Mouse (Mus musculus): ENCODE results near the gene Ddx58. TPM values are rescaled to one million over a fixed set of nuclear protein-coding genes. Genes with fewer than 3 reads are reported as not detected.

The Ddx58 gene
- polyA plus RNA-seq, 1 experiment from 2014 or later: 22.6 TPM

GRCm38 (mm10) chr4:40234256-40234655 lies 5.4 kb downstream of the Ddx58 start:
- no peak for DNase-seq (ENCODE audit: low spot score)

- no peak for DNase-seq (ENCODE audit: low spot score)
Measured at GRCm38 (mm10) chr4:40233062-40233664, 6.5 kb downstream of the Ddx58 start.

- DNase-seq (ENCODE audit: low spot score): no peak
Measured at GRCm38 (mm10) chr4:40229723-40230122, 9.9 kb downstream of the Ddx58 start.

- no peak for DNase-seq (ENCODE audit: low spot score)
Measured at GRCm38 (mm10) chr4:40227886-40228285, 11.7 kb downstream of the Ddx58 start.

GRCm38 (mm10) chr4:40227131-40227530 lies 12.5 kb downstream of the Ddx58 start:
- no peak for DNase-seq (ENCODE audit: low spot score)

GRCm38 (mm10) chr4:40226095-40226494 lies 13.5 kb downstream of the Ddx58 start:
- no peak for DNase-seq (ENCODE audit: low spot score)

- no peak for DNase-seq (ENCODE audit: low spot score)
Measured at GRCm38 (mm10) chr4:40221876-40222585, 17.6 kb downstream of the Ddx58 start.

- no peak for DNase-seq (ENCODE audit: low spot score)
Measured at GRCm38 (mm10) chr4:40221004-40221760, 18.4 kb downstream of the Ddx58 start.

- DNase-seq (ENCODE audit: low spot score): no peak
Measured at GRCm38 (mm10) chr4:40220437-40220836, 19.2 kb downstream of the Ddx58 start.

GRCm38 (mm10) chr4:40218382-40218781 lies 21.2 kb downstream of the Ddx58 start:
- peak; percentile 66 for DNase-seq (ENCODE audit: low spot score)

GRCm38 (mm10) chr4:40217910-40218309 lies 21.7 kb downstream of the Ddx58 start:
- DNase-seq (ENCODE audit: low spot score): no peak

- DNase-seq (ENCODE audit: low spot score): no peak
Measured at GRCm38 (mm10) chr4:40212177-40212576, 27.5 kb downstream of the Ddx58 start.

GRCm38 (mm10) chr4:40207701-40208100 lies 31.9 kb downstream of the Ddx58 start:
- no peak for DNase-seq (ENCODE audit: low spot score)

- no peak for DNase-seq (ENCODE audit: low spot score)
Measured at GRCm38 (mm10) chr4:40205231-40205903, 34.3 kb downstream of the Ddx58 start.

- DNase-seq (ENCODE audit: low spot score): no peak
Measured at GRCm38 (mm10) chr4:40204374-40204773, 35.3 kb downstream of the Ddx58 start.

- DNase-seq (ENCODE audit: low spot score): no peak
Measured at GRCm38 (mm10) chr4:40202205-40202604, 37.4 kb downstream of the Ddx58 start.

- DNase-seq (ENCODE audit: low spot score): no peak
Measured at GRCm38 (mm10) chr4:40195336-40195735, 44.3 kb downstream of the Ddx58 start.

GRCm38 (mm10) chr4:40193461-40193860 lies 46.2 kb downstream of the Ddx58 start:
- DNase-seq (ENCODE audit: low spot score): no peak

GRCm38 (mm10) chr4:40192246-40192645 lies 47.4 kb downstream of the Ddx58 start:
- DNase-seq (ENCODE audit: low spot score): no peak

- no peak for DNase-seq (ENCODE audit: low spot score)
Measured at GRCm38 (mm10) chr4:40187956-40188355, 51.7 kb downstream of the Ddx58 start.

GRCm38 (mm10) chr4:40184470-40184869 lies 55.2 kb downstream of the Ddx58 start:
- no peak for DNase-seq (ENCODE audit: low spot score)

GRCm38 (mm10) chr4:40183781-40184180 lies 55.8 kb downstream of the Ddx58 start:
- DNase-seq (ENCODE audit: low spot score): no peak

All from thymus, postnatal 0 days (tissue).